Mouse (Mus musculus) effector memory CD4-positive, alpha-beta T cell, adult 7 months (primary cell): Measurements from ENCODE around the gene Icam4. TPM values are rescaled to one million over a fixed set of nuclear protein-coding genes. Genes with fewer than 3 reads are reported as not detected.

Source experiments
- polyA plus RNA-seq: library from polyadenylated mRNA; unstranded; fragments of 100-300 nt; shearing (Covaris generic); gene quantifications from one replicate; pipeline ENCODE4 v1.2.1, GENCODE M21; 2017

Icam4 gene
- polyA plus RNA-seq = 1.4 TPM

GRCm38 (mm10) chr9:21029291-21030054 lies at the start of gene Icam4:
TSS of gene Icam4 (plus strand) at chr9:21029373.

GRCm38 (mm10) chr9:21002627-21003551 lies 26.3 kb upstream of the Icam4 start, which contains the start of gene Mrpl4:
TSS of gene Mrpl4 (plus strand) at chr9:21002738.

GRCm38 (mm10) chr9:21015571-21016130 lies 13.5 kb upstream of the Icam4 start, which contains the start of gene Icam1:
TSS of gene Icam1 (plus strand) at chr9:21015985.

GRCm38 (mm10) chr9:21031896-21032351 lies 2.8 kb downstream of the Icam4 start, which contains the start of gene Icam5:
TSS of gene Icam5 (plus strand) at chr9:21032073.

GRCm38 (mm10) chr9:21067006-21067684 lies 38.0 kb downstream of the Icam4 start, which contains the start of gene Zglp1:
TSS of gene Zglp1 (minus strand) at chr9:21067093.

GRCm38 (mm10) chr9:21073044-21073840 lies 44.1 kb downstream of the Icam4 start, which contains the start of the genes Gm49373 and Fdx1l:
TSS of gene Gm49373 (minus strand) at chr9:21073096.
TSS of gene Fdx1l (minus strand) at chr9:21073614.

Other genes starting within 250 kb of the Icam4 start
- gene Col5a3, start 214.3 kb upstream of the Icam4 start, polyA plus RNA-seq = not detected
- gene Rdh8, start 210.9 kb upstream of the Icam4 start, polyA plus RNA-seq = not detected
- gene A230050P20Rik, start 160.7 kb upstream of the Icam4 start, polyA plus RNA-seq = 33.1 TPM
- gene Angptl6, start 149.6 kb upstream of the Icam4 start, polyA plus RNA-seq = 1.1 TPM
- 97.3 TPM for gene Ppan, start 141.2 kb upstream of the Icam4 start, polyA plus RNA-seq
- 332 TPM for gene Eif3g, start 130.8 kb upstream of the Icam4 start, polyA plus RNA-seq
- 67.8 TPM for gene Dnmt1, start 69.5 kb upstream of the Icam4 start, polyA plus RNA-seq
- gene S1pr2, start 52.6 kb upstream of the Icam4 start, polyA plus RNA-seq = 10.3 TPM
- gene Mrpl4, start 26.6 kb upstream of the Icam4 start, polyA plus RNA-seq = 101 TPM
- 268 TPM for gene Icam1, start 13.4 kb upstream of the Icam4 start, polyA plus RNA-seq
- gene Icam5, start 2.7 kb downstream of the Icam4 start, polyA plus RNA-seq = not detected
- gene Zglp1, start 37.7 kb downstream of the Icam4 start, polyA plus RNA-seq = 0.73 TPM
- not detected for gene Gm49373, start 43.7 kb downstream of the Icam4 start, polyA plus RNA-seq
- 47.1 TPM for gene Fdx1l, start 44.2 kb downstream of the Icam4 start, polyA plus RNA-seq
- 6.2 TPM for gene Gm38431, start 62.6 kb downstream of the Icam4 start, polyA plus RNA-seq
- 53.3 TPM for gene Raver1, start 62.6 kb downstream of the Icam4 start, polyA plus RNA-seq
- gene Tyk2, start 101.9 kb downstream of the Icam4 start, polyA plus RNA-seq = 65.3 TPM
- gene Cdc37, start 120.6 kb downstream of the Icam4 start, polyA plus RNA-seq = 320 TPM
- gene Pde4a, start 136.3 kb downstream of the Icam4 start, polyA plus RNA-seq = 3.4 TPM
- 22.5 TPM for gene Keap1, start 210.0 kb downstream of the Icam4 start, polyA plus RNA-seq
- 2.5 TPM for gene S1pr5, start 219.1 kb downstream of the Icam4 start, polyA plus RNA-seq
- gene Atg4d, start 235.9 kb downstream of the Icam4 start, polyA plus RNA-seq = 83.2 TPM